Mouse (Mus musculus): Measurements from ENCODE around the gene Rtp4. TPM values are rescaled to one million over a fixed set of nuclear protein-coding genes. Genes with fewer than 3 reads are reported as not detected.

Rtp4 gene
- total RNA-seq, 1 experiment, result 0.22 TPM

- no peak overlapping the region for H3K4me3 ChIP-seq (ENCODE audit: insufficient read depth in 1 of 2, low read depth in 1 of 2, low read length in 2 of 2, poor library complexity in 1 of 2, severe bottlenecking in 1 of 2)
- H3K4me1 ChIP-seq (ENCODE audit: control insufficient read depth in 2 of 2, insufficient read depth in 2 of 2, low read length in 2 of 2, poor library complexity in 1 of 2), result no peaks in the 10 kb centered on the region
- no peaks in the 10 kb centered on the region for H3K36me3 ChIP-seq (ENCODE audit: control insufficient read depth, insufficient read depth, low read length, poor library complexity, severe bottlenecking)
- H3K27ac ChIP-seq (ENCODE audit: insufficient read depth, low read depth, low read length, poor library complexity, severe bottlenecking), result no peak overlapping the region
- DNase-seq (ENCODE audit: low read depth, low spot score), result no peak
- TF ChIP-seq ZC3H11A (IDR thresholded peaks at IDR 0.05; ENCODE audit: borderline replicate concordance, low read depth, low read length), result no peak
- TF ChIP-seq MAFK (IDR thresholded peaks at IDR 0.05; ENCODE audit: insufficient read depth, low read depth, low read length), result no peak
- TF ChIP-seq HCFC1 (IDR thresholded peaks at IDR 0.05; ENCODE audit: borderline replicate concordance, insufficient read depth, low read length), result no peak
- TF ChIP-seq ZNF384 (IDR thresholded peaks at IDR 0.05; ENCODE audit: low read depth, low read length), result no peak
- no peak for TF ChIP-seq CHD2 (IDR thresholded peaks at IDR 0.05; ENCODE audit: low read depth, low read length)
- no peaks in the 10 kb centered on the region for H3K9me3 ChIP-seq (ENCODE audit: control insufficient read depth, insufficient read depth, low read depth, low read length)
- in situ Hi-C loops (cut with MboI; ENCODE audit: low sequenced_read_pairs in 2 of 2, unreplicated experiment in 2 of 2), result no loop called here
- H3K9ac ChIP-seq (ENCODE audit: insufficient read depth, low read depth, low read length, poor library complexity, severe bottlenecking), result no peak overlapping the region
Observed at GRCm38 (mm10) chr16:23624205-23624604, 104.1 kb downstream of the Rtp4 start.

GRCm38 (mm10) chr16:23631531-23631930 lies 111.4 kb downstream of the Rtp4 start:
- no peak for TF ChIP-seq HCFC1 (IDR thresholded peaks at IDR 0.05; ENCODE audit: borderline replicate concordance, insufficient read depth, low read length)
- no peak for TF ChIP-seq MAFK (IDR thresholded peaks at IDR 0.05; ENCODE audit: insufficient read depth, low read depth, low read length)
- TF ChIP-seq ZNF384 (IDR thresholded peaks at IDR 0.05; ENCODE audit: low read depth, low read length), result no peak
- no peak for TF ChIP-seq CHD2 (IDR thresholded peaks at IDR 0.05; ENCODE audit: low read depth, low read length)
- no peak for TF ChIP-seq ZC3H11A (IDR thresholded peaks at IDR 0.05; ENCODE audit: borderline replicate concordance, low read depth, low read length)
- DNase-seq (ENCODE audit: low read depth, low spot score), result no peak
- Histone ChIP-seq H3K4me3 (ENCODE audit: insufficient read depth in 1 of 2, low read depth in 1 of 2, low read length in 2 of 2, poor library complexity in 1 of 2, severe bottlenecking in 1 of 2) (no peak overlapping the region), H3K9me3 (ENCODE audit: control insufficient read depth, insufficient read depth, low read depth, low read length) (no peaks in the 10 kb centered on the region), H3K4me1 (ENCODE audit: control insufficient read depth in 2 of 2, insufficient read depth in 2 of 2, low read length in 2 of 2, poor library complexity in 1 of 2) (no peaks in the 10 kb centered on the region), H3K9ac (ENCODE audit: insufficient read depth, low read depth, low read length, poor library complexity, severe bottlenecking) (no peak overlapping the region), H3K36me3 (ENCODE audit: control insufficient read depth, insufficient read depth, low read length, poor library complexity, severe bottlenecking) (no peaks in the 10 kb centered on the region), H3K27ac (ENCODE audit: insufficient read depth, low read depth, low read length, poor library complexity, severe bottlenecking) (no peak overlapping the region)
- in situ Hi-C loops (cut with MboI; ENCODE audit: low sequenced_read_pairs in 2 of 2, unreplicated experiment in 2 of 2), result loop anchor here in 1 of 2 experiments (25.0 kb wide), 1 partner anchor 169 kb away; no protein-coding TSS in a partner anchor

DNA sequence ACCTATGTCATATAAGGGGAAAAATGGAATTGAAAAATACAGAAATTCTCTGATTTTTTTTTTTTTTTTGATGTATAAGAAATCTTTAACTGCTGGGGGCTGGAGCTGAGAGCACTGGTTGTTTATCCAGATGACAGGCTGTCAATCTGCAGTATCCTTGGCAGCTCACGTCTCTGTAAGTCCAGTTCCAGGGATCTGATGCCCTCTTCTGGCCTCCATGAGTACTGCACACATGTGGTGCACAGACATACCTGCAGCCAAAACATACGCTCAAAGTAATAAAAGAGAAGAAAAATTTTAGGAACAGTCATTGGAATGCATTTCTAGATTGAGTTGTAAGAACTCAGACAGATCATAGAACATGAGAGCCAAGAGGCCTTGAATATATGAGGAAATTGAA lies 112.6 kb downstream of the Rtp4 start:
- H3K36me3 ChIP-seq (ENCODE audit: control insufficient read depth, insufficient read depth, low read length, poor library complexity, severe bottlenecking), result no peaks in the 10 kb centered on the region
- peak; percentile 81; the same call in 1 of the 2 replicates for TF ChIP-seq ZC3H11A (IDR thresholded peaks at IDR 0.05; ENCODE audit: borderline replicate concordance, low read depth, low read length)
- TF ChIP-seq MAFK (IDR thresholded peaks at IDR 0.05; ENCODE audit: insufficient read depth, low read depth, low read length), result no peak
- TF ChIP-seq ZNF384 (IDR thresholded peaks at IDR 0.05; ENCODE audit: low read depth, low read length), result no peak
- TF ChIP-seq CHD2 (IDR thresholded peaks at IDR 0.05; ENCODE audit: low read depth, low read length), result no peak
- TF ChIP-seq HCFC1 (IDR thresholded peaks at IDR 0.05; ENCODE audit: borderline replicate concordance, insufficient read depth, low read length), result no peak
- no peak overlapping the region for H3K4me3 ChIP-seq (ENCODE audit: insufficient read depth in 1 of 2, low read depth in 1 of 2, low read length in 2 of 2, poor library complexity in 1 of 2, severe bottlenecking in 1 of 2)
- DNase-seq (ENCODE audit: low read depth, low spot score), result peak; percentile 39
- H3K9ac ChIP-seq (ENCODE audit: insufficient read depth, low read depth, low read length, poor library complexity, severe bottlenecking), result no peak overlapping the region
- H3K4me1 ChIP-seq (ENCODE audit: control insufficient read depth in 2 of 2, insufficient read depth in 2 of 2, low read length in 2 of 2, poor library complexity in 1 of 2), result no peaks in the 10 kb centered on the region
- no peaks in the 10 kb centered on the region for H3K9me3 ChIP-seq (ENCODE audit: control insufficient read depth, insufficient read depth, low read depth, low read length)
- no peak overlapping the region for H3K27ac ChIP-seq (ENCODE audit: insufficient read depth, low read depth, low read length, poor library complexity, severe bottlenecking)
- in situ Hi-C loops (cut with MboI; ENCODE audit: low sequenced_read_pairs in 2 of 2, unreplicated experiment in 2 of 2), result loop anchor here in 1 of 2 experiments (25.0 kb wide), 1 partner anchor 170 kb away; no protein-coding TSS in a partner anchor

DNA sequence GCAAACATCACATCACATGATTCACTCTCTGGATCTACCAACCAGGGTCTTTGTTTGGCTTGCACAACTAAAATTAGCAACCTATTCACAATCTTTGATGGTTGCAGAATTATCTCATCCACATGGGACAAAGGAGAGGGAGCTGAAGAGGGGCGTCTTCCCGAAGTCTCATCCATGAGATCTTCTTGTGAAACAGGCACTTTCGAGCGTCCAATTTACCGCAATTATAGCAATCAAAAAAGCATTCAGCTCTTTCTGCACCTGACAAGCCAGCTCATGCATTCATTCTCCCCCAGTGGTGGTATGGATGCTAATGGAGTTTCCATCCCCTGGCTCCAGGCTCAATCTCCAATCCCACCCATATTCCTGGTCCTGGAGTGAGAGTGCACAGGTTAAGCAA lies 132.9 kb downstream of the Rtp4 start:
- in situ Hi-C loops (cut with MboI; ENCODE audit: low sequenced_read_pairs in 2 of 2, unreplicated experiment in 2 of 2), result no loop called here
- DNase-seq (ENCODE audit: low read depth, low spot score), result no peak
- H3K4me1 ChIP-seq (ENCODE audit: control insufficient read depth in 2 of 2, insufficient read depth in 2 of 2, low read length in 2 of 2, poor library complexity in 1 of 2), result no peaks in the 10 kb centered on the region
- no peaks in the 10 kb centered on the region for H3K9me3 ChIP-seq (ENCODE audit: control insufficient read depth, insufficient read depth, low read depth, low read length)
- TF ChIP-seq ZC3H11A (IDR thresholded peaks at IDR 0.05; ENCODE audit: borderline replicate concordance, low read depth, low read length), result no peak
- no peak for TF ChIP-seq MAFK (IDR thresholded peaks at IDR 0.05; ENCODE audit: insufficient read depth, low read depth, low read length)
- TF ChIP-seq CHD2 (IDR thresholded peaks at IDR 0.05; ENCODE audit: low read depth, low read length), result no peak
- TF ChIP-seq ZNF384 (IDR thresholded peaks at IDR 0.05; ENCODE audit: low read depth, low read length), result no peak
- no peak for TF ChIP-seq HCFC1 (IDR thresholded peaks at IDR 0.05; ENCODE audit: borderline replicate concordance, insufficient read depth, low read length)
- no peak overlapping the region for H3K27ac ChIP-seq (ENCODE audit: insufficient read depth, low read depth, low read length, poor library complexity, severe bottlenecking)
- H3K36me3 ChIP-seq (ENCODE audit: control insufficient read depth, insufficient read depth, low read length, poor library complexity, severe bottlenecking), result no peaks in the 10 kb centered on the region
- no peak overlapping the region for H3K9ac ChIP-seq (ENCODE audit: insufficient read depth, low read depth, low read length, poor library complexity, severe bottlenecking)
- H3K4me3 ChIP-seq (ENCODE audit: insufficient read depth in 1 of 2, low read depth in 1 of 2, low read length in 2 of 2, poor library complexity in 1 of 2, severe bottlenecking in 1 of 2), result no peak overlapping the region

GRCm38 (mm10) chr16:23653479-23653878 lies 133.4 kb downstream of the Rtp4 start:
- H3K9me3 ChIP-seq (ENCODE audit: control insufficient read depth, insufficient read depth, low read depth, low read length), result no peaks in the 10 kb centered on the region
- H3K9ac ChIP-seq (ENCODE audit: insufficient read depth, low read depth, low read length, poor library complexity, severe bottlenecking), result no peak overlapping the region
- in situ Hi-C loops (cut with MboI; ENCODE audit: low sequenced_read_pairs in 2 of 2, unreplicated experiment in 2 of 2), result no loop called here
- no peak overlapping the region for H3K4me3 ChIP-seq (ENCODE audit: insufficient read depth in 1 of 2, low read depth in 1 of 2, low read length in 2 of 2, poor library complexity in 1 of 2, severe bottlenecking in 1 of 2)
- H3K27ac ChIP-seq (ENCODE audit: insufficient read depth, low read depth, low read length, poor library complexity, severe bottlenecking), result no peak overlapping the region
- no peak for DNase-seq (ENCODE audit: low read depth, low spot score)
- H3K36me3 ChIP-seq (ENCODE audit: control insufficient read depth, insufficient read depth, low read length, poor library complexity, severe bottlenecking), result no peaks in the 10 kb centered on the region
- H3K4me1 ChIP-seq (ENCODE audit: control insufficient read depth in 2 of 2, insufficient read depth in 2 of 2, low read length in 2 of 2, poor library complexity in 1 of 2), result no peaks in the 10 kb centered on the region
- TF ChIP-seq HCFC1 (IDR thresholded peaks at IDR 0.05; ENCODE audit: borderline replicate concordance, insufficient read depth, low read length) (no peak), CHD2 (IDR thresholded peaks at IDR 0.05; ENCODE audit: low read depth, low read length) (no peak), ZNF384 (IDR thresholded peaks at IDR 0.05; ENCODE audit: low read depth, low read length) (no peak), MAFK (IDR thresholded peaks at IDR 0.05; ENCODE audit: insufficient read depth, low read depth, low read length) (no peak), ZC3H11A (IDR thresholded peaks at IDR 0.05; ENCODE audit: borderline replicate concordance, low read depth, low read length) (no peak)

Measured in ES-E14 (cell line).